Mouse (Mus musculus): ENCODE data around the gene Cldn34b2. TPM values are rescaled to one million over a fixed set of nuclear protein-coding genes. Genes with fewer than 3 reads are reported as not detected.
"Not testable (repeated sequence)": the region's sequence is repeated elsewhere in the genome, so short reads cannot be mapped to it uniquely, and the experiment has no call there.

Gene Cldn34b2
- polyA plus RNA-seq, 1 experiment, result not detected

GRCm38 (mm10) chrX:155167667-155168066 lies 39.5 kb upstream of the Cldn34b2 start:
- no peaks in the 10 kb centered on the region for H3K36me3 ChIP-seq (ENCODE audit: control insufficient read depth, insufficient read depth, low read length)
- 91% methylated on average over 3 of the region's 3 CpGs for WGBS
- H3K4me1 ChIP-seq (ENCODE audit: control insufficient read depth, insufficient read depth, insufficient read length), result no peaks in the 10 kb centered on the region
- H3K4me3 ChIP-seq (ENCODE audit: extremely low read depth, insufficient read depth, insufficient read length), result no peak overlapping the region
- no peak for DNase-seq (ENCODE audit: low read depth in 1 of 2, low spot score in 2 of 2)
- H3K27ac ChIP-seq (ENCODE audit: insufficient read depth, low read length), result no peak overlapping the region
- no peak for TF ChIP-seq POLR2A (IDR thresholded peaks at IDR 0.05; ENCODE audit: low read depth, low read length)
- no peak for TF ChIP-seq CTCF (IDR thresholded peaks at IDR 0.05; ENCODE audit: extremely low read depth, insufficient read depth, insufficient read length, insufficient replicate concordance)
- H3K27me3 ChIP-seq (ENCODE audit: control insufficient read depth, insufficient read depth, low read length), result no peaks in the 10 kb centered on the region

GRCm38 (mm10) chrX:155166313-155166712 lies 38.1 kb upstream of the Cldn34b2 start:
- H3K36me3 ChIP-seq (ENCODE audit: control insufficient read depth, insufficient read depth, low read length), result no peaks in the 10 kb centered on the region
- 74% methylated on average over 2 of the region's 2 CpGs for WGBS
- TF ChIP-seq CTCF (IDR thresholded peaks at IDR 0.05; ENCODE audit: extremely low read depth, insufficient read depth, insufficient read length, insufficient replicate concordance) (no peak), POLR2A (IDR thresholded peaks at IDR 0.05; ENCODE audit: low read depth, low read length) (no peak)

GRCm38 (mm10) chrX:155163553-155163952 lies 35.3 kb upstream of the Cldn34b2 start:
- Histone ChIP-seq H3K27me3 (ENCODE audit: control insufficient read depth, insufficient read depth, low read length) (no peaks in the 10 kb centered on the region), H3K36me3 (ENCODE audit: control insufficient read depth, insufficient read depth, low read length) (no peaks in the 10 kb centered on the region), H3K27ac (ENCODE audit: insufficient read depth, low read length) (no peak overlapping the region), H3K4me3 (ENCODE audit: extremely low read depth, insufficient read depth, insufficient read length) (no peak overlapping the region), H3K4me1 (ENCODE audit: control insufficient read depth, insufficient read depth, insufficient read length) (no peaks in the 10 kb centered on the region)
- TF ChIP-seq POLR2A (IDR thresholded peaks at IDR 0.05; ENCODE audit: low read depth, low read length), result no peak
- no peak for TF ChIP-seq CTCF (IDR thresholded peaks at IDR 0.05; ENCODE audit: extremely low read depth, insufficient read depth, insufficient read length, insufficient replicate concordance)
- WGBS, result 24% methylated on average over 1 of the region's 1 CpGs
- DNase-seq (ENCODE audit: low read depth in 1 of 2, low spot score in 2 of 2), result no peak

More at GRCm38 (mm10) chrX:155166313-155166712, 38.1 kb upstream of the Cldn34b2 start:
- Histone ChIP-seq H3K27ac (ENCODE audit: insufficient read depth, low read length) (no peak overlapping the region), H3K4me1 (ENCODE audit: control insufficient read depth, insufficient read depth, insufficient read length) (no peaks in the 10 kb centered on the region), H3K4me3 (ENCODE audit: extremely low read depth, insufficient read depth, insufficient read length) (no peak overlapping the region), H3K27me3 (ENCODE audit: control insufficient read depth, insufficient read depth, low read length) (no peaks in the 10 kb centered on the region)
- no peak for DNase-seq (ENCODE audit: low read depth in 1 of 2, low spot score in 2 of 2)

GRCm38 (mm10) chrX:155151868-155152267 lies 23.7 kb upstream of the Cldn34b2 start:
- no peak for DNase-seq (ENCODE audit: low read depth in 1 of 2, low spot score in 2 of 2)
- 82% methylated on average over 1 of the region's 1 CpGs for WGBS
- TF ChIP-seq POLR2A (IDR thresholded peaks at IDR 0.05; ENCODE audit: low read depth, low read length), result no peak
- TF ChIP-seq CTCF (IDR thresholded peaks at IDR 0.05; ENCODE audit: extremely low read depth, insufficient read depth, insufficient read length, insufficient replicate concordance), result no peak
- H3K27ac ChIP-seq (ENCODE audit: insufficient read depth, low read length), result no peak overlapping the region
- no peaks in the 10 kb centered on the region for H3K4me1 ChIP-seq (ENCODE audit: control insufficient read depth, insufficient read depth, insufficient read length)
- H3K27me3 ChIP-seq (ENCODE audit: control insufficient read depth, insufficient read depth, low read length), result no peaks in the 10 kb centered on the region
- no peaks in the 10 kb centered on the region for H3K36me3 ChIP-seq (ENCODE audit: control insufficient read depth, insufficient read depth, low read length)
- H3K4me3 ChIP-seq (ENCODE audit: extremely low read depth, insufficient read depth, insufficient read length), result no peak overlapping the region

- TF ChIP-seq CTCF (IDR thresholded peaks at IDR 0.05; ENCODE audit: extremely low read depth, insufficient read depth, insufficient read length, insufficient replicate concordance) (peak; percentile 34; the same call in 1 of the 2 replicates), POLR2A (IDR thresholded peaks at IDR 0.05; ENCODE audit: low read depth, low read length) (no peak)
- H3K36me3 ChIP-seq (ENCODE audit: control insufficient read depth, insufficient read depth, low read length), result no peaks in the 10 kb centered on the region
- no peaks in the 10 kb centered on the region for H3K27me3 ChIP-seq (ENCODE audit: control insufficient read depth, insufficient read depth, low read length)
- no peak overlapping the region for H3K4me3 ChIP-seq (ENCODE audit: extremely low read depth, insufficient read depth, insufficient read length)
- no peak overlapping the region for H3K27ac ChIP-seq (ENCODE audit: insufficient read depth, low read length)
- 8% methylated on average over 3 of the region's 3 CpGs for WGBS
- H3K4me1 ChIP-seq (ENCODE audit: control insufficient read depth, insufficient read depth, insufficient read length), result no peaks in the 10 kb centered on the region
- DNase-seq (ENCODE audit: low read depth in 1 of 2, low spot score in 2 of 2), result peak; percentile 31 to 46
These were observed 16.5 kb upstream of the Cldn34b2 start for GRCm38 (mm10) chrX:155144718-155145117.

- DNase-seq (ENCODE audit: low read depth in 1 of 2, low spot score in 2 of 2), result no peak
- H3K4me3 ChIP-seq (ENCODE audit: extremely low read depth, insufficient read depth, insufficient read length), result no peak overlapping the region
- no peaks in the 10 kb centered on the region for H3K27me3 ChIP-seq (ENCODE audit: control insufficient read depth, insufficient read depth, low read length)
- H3K4me1 ChIP-seq (ENCODE audit: control insufficient read depth, insufficient read depth, insufficient read length), result no peaks in the 10 kb centered on the region
- TF ChIP-seq POLR2A (IDR thresholded peaks at IDR 0.05; ENCODE audit: low read depth, low read length) (no peak), CTCF (IDR thresholded peaks at IDR 0.05; ENCODE audit: extremely low read depth, insufficient read depth, insufficient read length, insufficient replicate concordance) (no peak)
- no peaks in the 10 kb centered on the region for H3K36me3 ChIP-seq (ENCODE audit: control insufficient read depth, insufficient read depth, low read length)
- no peak overlapping the region for H3K27ac ChIP-seq (ENCODE audit: insufficient read depth, low read length)
These were observed 30.2 kb downstream of the Cldn34b2 start for GRCm38 (mm10) chrX:155098024-155098423.

GRCm38 (mm10) chrX:155093566-155093965 lies 34.6 kb downstream of the Cldn34b2 start, which contains the start of gene Magea2:
Magea2 (minus strand) TSS chrX:155093666.
- H3K27ac ChIP-seq (ENCODE audit: insufficient read depth, low read length); DNase-seq (ENCODE audit: low read depth in 1 of 2, low spot score in 2 of 2); H3K4me3 ChIP-seq (ENCODE audit: extremely low read depth, insufficient read depth, insufficient read length); H3K27me3 ChIP-seq (ENCODE audit: control insufficient read depth, insufficient read depth, low read length); H3K36me3 ChIP-seq (ENCODE audit: control insufficient read depth, insufficient read depth, low read length); H3K4me1 ChIP-seq (ENCODE audit: control insufficient read depth, insufficient read depth, insufficient read length): not testable (repeated sequence)
- 70% methylated on average over 4 of the region's 4 CpGs for WGBS

GRCm38 (mm10) chrX:155089693-155090092 lies 38.5 kb downstream of the Cldn34b2 start, which contains the start of gene Magea1:
Magea1 (minus strand) TSS chrX:155089793.
- WGBS, result 100% methylated on average over 1 of the region's 2 CpGs
- DNase-seq (ENCODE audit: low read depth in 1 of 2, low spot score in 2 of 2); H3K27me3 ChIP-seq (ENCODE audit: control insufficient read depth, insufficient read depth, low read length); H3K4me1 ChIP-seq (ENCODE audit: control insufficient read depth, insufficient read depth, insufficient read length); H3K36me3 ChIP-seq (ENCODE audit: control insufficient read depth, insufficient read depth, low read length); H3K27ac ChIP-seq (ENCODE audit: insufficient read depth, low read length); H3K4me3 ChIP-seq (ENCODE audit: extremely low read depth, insufficient read depth, insufficient read length): not testable (repeated sequence)
